Mouse (Mus musculus): ENCODE data around the gene Sf3b3.

Gene Sf3b3

GRCm38 (mm10) chr8:110847645-110848495 is 1.3 kb upstream of the Sf3b3 start:
- no peak for DNase-seq (ENCODE audit: low spot score in 2 of 2)

DNA sequence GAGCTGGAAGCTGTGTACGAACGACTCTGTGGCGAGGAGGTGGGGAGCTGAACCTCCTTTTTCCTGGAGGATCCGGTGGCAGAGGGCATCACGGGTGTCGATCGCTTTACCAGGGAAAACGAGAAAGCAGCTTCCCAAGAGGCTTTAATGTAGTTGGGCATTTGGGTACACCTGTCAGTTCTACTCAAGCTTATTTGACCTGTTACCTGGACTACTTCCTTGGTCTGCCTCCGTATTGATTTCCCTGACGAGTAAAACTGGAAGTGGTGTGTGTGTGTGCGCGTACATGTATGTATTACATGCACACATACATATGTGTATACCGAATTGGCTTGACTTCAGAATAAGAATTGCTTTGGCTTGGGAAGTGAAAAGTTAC is 573 bp upstream of the Sf3b3 start:
- DNase-seq (ENCODE audit: low spot score in 2 of 2) = no peak

DNA sequence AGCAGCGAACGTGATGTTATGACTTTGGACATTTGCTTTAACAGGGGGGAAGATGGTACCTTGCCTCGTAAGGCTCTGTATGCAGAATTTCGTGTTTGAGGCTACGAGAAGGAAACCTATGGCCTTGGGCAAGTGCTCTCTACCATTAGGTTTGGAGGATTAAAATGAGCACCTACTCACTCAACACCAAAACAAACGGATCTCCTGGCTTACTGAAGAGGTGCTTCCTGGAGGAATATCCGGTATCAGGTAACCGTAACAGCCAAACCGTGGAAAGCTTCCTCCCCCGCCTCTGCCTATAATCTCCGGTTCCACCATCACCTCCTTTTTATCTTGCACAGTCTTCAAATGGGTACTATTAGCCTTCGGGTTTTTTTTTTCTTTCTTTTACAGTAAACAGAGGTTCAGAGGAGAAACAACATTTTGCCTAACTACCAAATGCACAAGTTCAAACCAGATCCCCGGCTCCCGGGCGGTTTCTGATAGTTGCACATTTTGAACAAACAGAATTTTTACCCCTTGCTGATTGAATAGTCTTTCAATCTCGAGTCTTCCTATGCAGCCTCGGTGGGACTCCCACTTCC is 674 bp downstream of the Sf3b3 start:
- no peak for DNase-seq (ENCODE audit: low spot score in 2 of 2)

- DNase-seq (ENCODE audit: low spot score in 2 of 2) = no peak
These were observed 1.6 kb downstream of the Sf3b3 start for GRCm38 (mm10) chr8:110844941-110845340.

DNA sequence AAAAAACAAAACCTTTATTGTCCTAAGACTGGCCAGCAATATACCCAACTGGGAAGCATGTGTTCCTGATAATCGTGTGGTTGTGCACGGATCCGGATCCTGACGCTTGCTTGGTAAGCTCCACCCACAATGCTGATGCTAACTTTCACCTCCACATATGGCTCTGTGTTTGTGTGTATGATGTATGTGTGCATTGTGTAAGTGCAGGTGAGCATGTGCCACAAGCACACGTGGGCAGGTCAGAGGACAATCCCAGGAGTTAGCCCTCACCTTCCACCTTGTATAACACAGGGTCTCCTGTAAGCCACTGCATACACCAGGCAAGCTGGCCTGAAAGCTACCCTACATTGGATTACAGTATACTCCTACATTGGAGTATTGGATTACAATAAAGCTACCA is 3.4 kb downstream of the Sf3b3 start:
- no peak for DNase-seq (ENCODE audit: low spot score in 2 of 2)

GRCm38 (mm10) chr8:110842012-110842574 is 4.5 kb downstream of the Sf3b3 start:
- DNase-seq (ENCODE audit: low spot score in 2 of 2) = no peak

DNA sequence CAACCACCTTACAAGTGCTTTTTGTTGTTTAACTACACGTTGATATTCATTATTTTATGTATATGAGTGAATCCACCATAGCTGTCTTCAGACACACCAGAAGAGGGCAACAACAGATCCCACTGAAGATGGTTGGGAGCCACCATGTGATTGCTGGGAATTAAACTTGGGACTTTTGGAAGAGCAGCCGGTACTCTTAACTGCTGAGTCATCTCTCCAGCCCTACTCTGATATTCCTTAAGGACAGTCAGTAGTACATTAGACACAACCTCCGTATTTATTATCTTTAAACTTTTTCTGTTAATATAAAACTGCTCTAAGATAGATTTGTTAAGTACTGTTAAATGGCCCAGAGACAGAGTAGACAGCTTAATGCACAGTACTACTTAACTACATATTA is 14.6 kb downstream of the Sf3b3 start:
- no peak for DNase-seq (ENCODE audit: low spot score in 2 of 2)

- DNase-seq (ENCODE audit: low spot score in 2 of 2) = no peak
These were observed 18.1 kb downstream of the Sf3b3 start for GRCm38 (mm10) chr8:110828511-110828910.

DNA sequence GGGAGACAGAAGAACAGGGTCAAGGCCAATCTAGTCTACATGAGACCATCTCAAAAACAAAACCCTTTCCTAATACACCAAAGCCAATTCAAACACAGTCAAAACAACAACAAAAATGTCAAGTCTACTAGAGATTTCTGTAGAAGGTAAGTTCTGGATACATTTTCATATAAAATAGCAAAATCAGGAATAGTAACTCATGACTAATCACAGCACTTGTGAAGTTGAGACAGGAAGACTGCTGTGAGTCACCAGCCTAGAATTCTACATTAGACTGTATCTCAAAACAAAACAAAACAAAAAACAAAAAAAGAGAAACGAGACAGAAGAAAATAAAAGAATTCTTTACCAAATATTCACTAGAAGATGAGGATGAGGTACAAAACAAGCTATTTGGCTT is 21.7 kb downstream of the Sf3b3 start:
- DNase-seq (ENCODE audit: low spot score in 2 of 2) = no peak

DNA sequence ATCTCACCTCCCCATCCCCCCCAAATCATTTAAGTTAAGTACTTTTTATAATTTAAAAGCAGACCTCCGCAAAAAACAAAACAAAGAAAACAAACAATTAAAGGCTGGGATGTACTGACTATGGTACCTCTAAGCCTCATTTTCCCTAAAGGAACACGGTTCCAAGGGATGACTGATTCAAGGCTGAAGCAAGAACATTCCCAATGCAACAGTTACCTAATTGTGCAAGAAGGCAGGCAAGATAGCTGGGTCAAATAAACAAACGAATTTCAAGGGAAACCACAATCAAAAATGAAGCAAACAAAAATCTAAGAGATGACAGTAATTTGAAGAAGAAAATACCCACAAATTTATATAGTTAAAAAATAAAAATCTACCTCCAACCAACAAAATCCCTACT is 24.6 kb downstream of the Sf3b3 start:
- no peak for DNase-seq (ENCODE audit: low spot score in 2 of 2)

- no peak for DNase-seq (ENCODE audit: low spot score in 2 of 2)
These were observed 26.3 kb downstream of the Sf3b3 start for GRCm38 (mm10) chr8:110820257-110820656.

DNA sequence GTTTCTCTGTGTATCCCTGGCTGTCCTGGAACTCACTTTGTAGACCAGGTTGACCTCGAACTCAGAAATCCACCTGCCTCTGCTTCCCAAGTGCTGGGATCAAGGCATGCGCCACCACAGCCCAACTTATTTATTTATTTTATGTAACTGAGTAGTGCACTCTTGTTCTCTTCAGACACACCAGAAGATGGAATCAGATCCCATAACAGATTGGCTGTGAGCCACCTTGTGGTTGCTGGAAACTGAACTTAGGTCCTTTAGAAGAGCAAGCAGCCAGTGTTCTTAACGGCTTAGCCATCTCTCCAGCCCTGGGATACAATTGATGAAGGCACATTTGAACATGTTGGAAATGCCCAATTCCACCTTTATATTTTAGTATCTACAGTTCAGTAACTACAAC is 28.0 kb downstream of the Sf3b3 start:
- no peak for DNase-seq (ENCODE audit: low spot score in 2 of 2)

DNA sequence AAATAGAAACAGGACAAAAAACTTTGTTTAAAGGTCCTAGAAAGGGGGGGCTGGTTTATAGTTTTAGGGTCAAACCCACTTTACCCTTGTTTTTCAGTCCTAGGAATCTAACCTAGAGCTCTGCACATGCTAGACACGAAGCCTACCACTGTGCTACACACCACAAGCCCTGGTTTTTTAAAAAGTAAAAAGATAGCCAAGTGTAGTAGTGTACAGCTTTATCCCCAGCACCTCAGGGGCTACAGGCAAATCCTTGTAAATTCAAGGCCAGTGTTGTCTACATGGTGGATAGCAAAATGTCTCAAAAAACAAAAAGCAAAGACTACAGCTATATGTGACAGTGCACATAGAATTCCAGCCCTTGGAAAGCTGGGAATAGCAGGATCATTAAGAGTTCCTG is 29.6 kb downstream of the Sf3b3 start:
- DNase-seq (ENCODE audit: low spot score in 2 of 2) = no peak

GRCm38 (mm10) chr8:110815308-110815707 is 31.3 kb downstream of the Sf3b3 start:
- no peak for DNase-seq (ENCODE audit: low spot score in 2 of 2)

DNA sequence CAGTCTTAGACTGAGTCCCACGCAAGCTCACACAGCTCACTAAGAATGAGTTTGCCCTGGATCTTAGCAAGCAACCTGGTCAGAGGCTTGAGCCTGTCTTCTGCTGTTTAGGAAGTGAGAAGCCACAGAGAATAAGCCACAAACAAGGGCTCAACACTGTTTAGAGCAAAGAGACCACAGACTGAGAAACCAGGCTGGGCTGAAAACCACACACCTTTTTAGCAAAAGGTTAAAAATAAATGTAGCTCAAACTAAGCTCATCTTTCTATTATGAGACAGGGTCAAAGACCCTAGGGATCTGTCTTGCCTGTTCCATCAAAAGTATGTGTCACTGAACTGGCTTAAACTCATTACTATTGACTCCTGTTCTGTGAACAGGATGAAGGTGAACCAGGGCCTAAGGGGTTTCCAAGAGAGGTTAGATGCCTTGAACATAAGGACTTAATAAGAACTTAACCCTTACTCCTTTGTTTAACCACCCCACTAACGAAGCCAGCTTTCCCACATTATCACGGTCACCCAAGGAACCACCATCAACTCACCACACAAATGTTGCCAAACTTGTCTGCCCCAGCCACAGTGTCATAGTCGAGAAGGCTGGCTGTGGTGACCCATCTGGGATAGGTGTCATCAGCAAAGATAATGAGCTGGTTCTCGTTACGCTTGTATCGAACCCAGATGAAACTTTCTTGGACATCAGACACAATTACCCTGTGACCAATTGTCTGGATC is 33.3 kb downstream of the Sf3b3 start:
- DNase-seq (ENCODE audit: low spot score in 2 of 2) = no peak

DNA sequence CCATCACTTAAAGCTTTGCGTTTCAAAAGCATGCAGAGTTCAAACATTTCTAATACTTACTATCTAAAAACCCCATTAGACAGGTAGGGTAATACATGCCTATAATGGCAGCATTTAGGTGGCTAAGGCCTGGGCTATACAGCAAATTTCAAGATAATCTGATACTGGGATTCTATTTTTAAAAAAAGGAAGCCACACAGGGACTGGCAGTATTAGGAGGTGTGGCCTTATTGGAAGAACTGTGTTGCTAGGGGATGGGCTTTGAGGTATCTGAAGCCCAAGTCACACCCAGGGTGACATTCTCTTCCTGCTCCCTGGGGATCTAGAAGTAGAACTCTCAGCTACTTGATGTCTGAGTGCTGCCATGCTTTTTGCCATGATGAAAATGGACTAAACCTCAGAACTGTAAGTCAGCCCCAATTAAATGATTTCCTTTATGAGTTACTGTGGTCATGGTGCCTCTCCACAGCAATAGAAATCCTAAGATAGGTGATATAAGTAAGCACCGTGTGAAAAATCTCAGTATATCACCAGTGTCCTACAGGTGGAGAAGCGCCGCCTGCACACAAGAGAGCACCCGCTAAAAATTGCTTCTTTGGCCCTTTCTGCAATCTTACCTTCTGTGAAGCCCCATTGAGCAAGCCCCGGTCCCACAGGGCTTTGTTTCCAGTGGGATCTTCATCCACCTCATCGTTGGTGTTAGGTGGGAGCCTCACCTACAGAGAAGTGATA is 34.1 kb downstream of the Sf3b3 start:
- no peak for DNase-seq (ENCODE audit: low spot score in 2 of 2)

- no peak for DNase-seq (ENCODE audit: low spot score in 2 of 2)
These were observed 34.8 kb downstream of the Sf3b3 start for GRCm38 (mm10) chr8:110811793-110812192.

DNA sequence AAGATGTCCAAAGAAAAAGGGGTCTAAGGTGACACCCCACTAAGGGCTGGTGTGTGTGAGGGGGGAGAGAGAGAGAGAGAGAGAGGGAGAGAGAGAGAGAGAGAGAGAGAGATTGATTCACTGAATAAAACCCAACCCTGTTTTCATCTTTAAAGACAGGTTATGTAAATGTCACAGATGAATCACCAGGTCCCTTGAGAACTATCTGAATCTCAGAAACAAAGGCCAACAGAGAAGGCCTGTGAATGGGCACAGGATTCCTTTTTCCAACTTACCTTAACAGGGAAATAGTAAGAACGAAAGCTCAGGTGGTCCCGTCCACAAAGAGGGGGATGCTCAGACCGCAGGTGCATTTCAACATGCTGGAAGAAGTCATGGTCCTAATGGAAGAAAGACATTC is 35.5 kb downstream of the Sf3b3 start:
- no peak for DNase-seq (ENCODE audit: low spot score in 2 of 2)

DNA sequence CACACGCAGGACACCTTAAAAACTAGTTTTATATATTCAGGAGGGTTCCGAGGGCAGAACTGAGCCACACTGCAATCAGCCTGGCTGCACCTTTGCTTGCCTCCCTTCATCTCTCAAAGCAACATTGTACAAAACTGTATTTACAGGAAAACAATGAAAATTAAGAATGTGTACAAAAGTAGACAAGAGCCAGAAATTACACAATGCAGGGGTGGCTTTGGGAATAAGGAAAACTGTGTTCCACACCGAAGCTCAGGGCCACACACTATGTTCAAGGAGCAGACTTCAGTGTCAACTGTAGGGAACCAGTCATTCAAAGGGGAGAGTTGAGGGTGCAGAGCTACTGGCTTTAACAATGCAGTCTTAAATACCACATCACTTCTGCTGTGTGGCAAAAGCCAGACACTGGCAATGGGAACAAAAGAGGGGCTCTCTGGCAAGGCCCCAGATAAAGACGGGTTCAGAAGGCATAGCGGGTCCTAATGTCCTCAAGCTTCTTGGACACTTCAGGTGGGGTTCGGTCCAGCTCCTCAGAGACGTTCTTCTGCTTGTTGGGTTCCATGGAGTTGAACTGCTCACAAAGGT is 36.0 kb downstream of the Sf3b3 start:
- DNase-seq (ENCODE audit: low spot score in 2 of 2) = no peak

- peak; percentile 39 to 45 for DNase-seq (ENCODE audit: low spot score in 2 of 2)
These were observed 36.8 kb downstream of the Sf3b3 start for GRCm38 (mm10) chr8:110809831-110810230.

Data from heart, adult 9 months (tissue).